Mouse (Mus musculus): ENCODE measurements at regions not wholly inside any gene's neighbourhood (a gene's known extent, or its start where the extent isn't known, plus 50 kb on each side); places are given as distances from the start of the nearest gene placed in this dataset.

DNA sequence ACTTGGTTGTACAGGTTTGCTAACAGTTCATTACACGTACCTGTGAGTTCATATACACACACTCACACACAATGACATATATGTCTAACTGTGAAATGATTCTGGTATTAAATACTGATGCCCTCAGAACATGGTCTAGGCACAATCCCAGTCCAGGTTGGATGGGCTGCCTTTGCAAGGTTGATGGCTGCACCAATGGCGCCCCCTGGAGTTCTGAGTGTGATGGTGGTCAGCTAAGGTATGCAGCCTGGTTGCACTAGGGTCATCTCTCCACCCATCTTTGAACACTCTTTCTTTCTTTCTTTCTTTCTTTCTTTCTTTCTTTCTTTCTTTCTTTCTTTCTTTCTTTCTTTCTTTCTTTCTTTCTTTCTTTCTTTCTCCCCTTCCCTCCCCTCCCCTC, 67.8 kb upstream of the Mycn start:
- Histone ChIP-seq H3K9me3 (ENCODE audit: low read length) (peaks cover 36% of the 10 kb centered on the region), H3K4me3 (replicated peaks; ENCODE audit: low read length) (no peak overlapping the region), H3K36me3 (ENCODE audit: insufficient read depth, low read length) (no peaks in the 10 kb centered on the region), H3K4me1 (replicated peaks; ENCODE audit: low read depth, low read length) (peaks cover 26% of the 10 kb centered on the region), H3K27me3 (ENCODE audit: insufficient read depth, low read length) (no peaks in the 10 kb centered on the region)
- TF ChIP-seq NANOG (IDR thresholded peaks at IDR 0.05; ENCODE audit: borderline replicate concordance, low read length) (no peak), CTCF (conservative IDR thresholded peaks at IDR 0.05; ENCODE audit: low read length) (peak; percentile 49), POU5F1 (IDR thresholded peaks at IDR 0.05; ENCODE audit: borderline replicate concordance, low read length) (no peak)

- no peaks in the 10 kb centered on the region for H3K27me3 ChIP-seq (ENCODE audit: insufficient read depth, low read length)
- TF ChIP-seq NANOG (IDR thresholded peaks at IDR 0.05; ENCODE audit: borderline replicate concordance, low read length), result no peak
- no peak for TF ChIP-seq CTCF (conservative IDR thresholded peaks at IDR 0.05; ENCODE audit: low read length)
- TF ChIP-seq POU5F1 (IDR thresholded peaks at IDR 0.05; ENCODE audit: borderline replicate concordance, low read length), result no peak
- no peak overlapping the region for H3K4me3 ChIP-seq (replicated peaks; ENCODE audit: low read length)
- H3K36me3 ChIP-seq (ENCODE audit: insufficient read depth, low read length), result no peaks in the 10 kb centered on the region
- peaks cover 34% of the 10 kb centered on the region for H3K4me1 ChIP-seq (replicated peaks; ENCODE audit: low read depth, low read length)
- H3K9me3 ChIP-seq (ENCODE audit: low read length), result no peaks in the 10 kb centered on the region
Measured at GRCm38 (mm10) chr12:13002703-13003102, 61.0 kb upstream of the Mycn start.

DNA sequence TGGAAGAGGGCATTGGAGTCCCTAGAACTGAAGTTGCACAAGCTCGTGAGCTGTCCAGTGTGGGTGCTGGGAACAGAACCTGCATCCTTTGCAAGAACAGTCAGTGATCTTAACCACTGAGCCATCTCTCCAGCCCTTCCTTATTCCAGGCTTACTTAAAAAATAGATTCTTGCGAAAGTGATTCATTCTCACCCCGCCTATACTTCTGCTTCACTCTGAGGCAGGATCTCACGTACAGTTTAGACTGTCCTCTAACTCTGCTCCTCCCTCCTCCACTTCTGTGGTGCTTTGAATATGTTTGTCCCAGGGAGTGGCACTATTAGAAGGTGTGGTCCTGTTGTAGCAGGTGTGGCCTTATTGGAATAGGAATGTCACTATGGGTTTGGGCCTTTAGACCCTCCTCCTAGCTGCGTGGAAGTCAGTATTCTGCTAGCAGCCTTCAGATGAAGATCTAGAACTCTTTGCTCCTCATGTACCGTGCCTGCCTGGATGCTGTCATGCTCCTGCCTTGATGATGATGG, 60.4 kb upstream of the Mycn start:
- Histone ChIP-seq H3K4me1 (replicated peaks; ENCODE audit: low read depth, low read length) (peaks cover 31% of the 10 kb centered on the region), H3K9me3 (ENCODE audit: low read length) (no peaks in the 10 kb centered on the region), H3K36me3 (ENCODE audit: insufficient read depth, low read length) (no peaks in the 10 kb centered on the region), H3K4me3 (replicated peaks; ENCODE audit: low read length) (no peak overlapping the region), H3K27me3 (ENCODE audit: insufficient read depth, low read length) (no peaks in the 10 kb centered on the region)
- no peak for TF ChIP-seq CTCF (conservative IDR thresholded peaks at IDR 0.05; ENCODE audit: low read length)
- no peak for TF ChIP-seq POU5F1 (IDR thresholded peaks at IDR 0.05; ENCODE audit: borderline replicate concordance, low read length)
- TF ChIP-seq NANOG (IDR thresholded peaks at IDR 0.05; ENCODE audit: borderline replicate concordance, low read length), result no peak

- Histone ChIP-seq H3K4me1 (replicated peaks; ENCODE audit: low read depth, low read length) (peaks cover 34% of the 10 kb centered on the region), H3K9me3 (ENCODE audit: low read length) (no peaks in the 10 kb centered on the region), H3K4me3 (replicated peaks; ENCODE audit: low read length) (no peak overlapping the region), H3K27me3 (ENCODE audit: insufficient read depth, low read length) (peaks cover 29% of the 10 kb centered on the region), H3K36me3 (ENCODE audit: insufficient read depth, low read length) (no peaks in the 10 kb centered on the region)
- TF ChIP-seq NANOG (IDR thresholded peaks at IDR 0.05; ENCODE audit: borderline replicate concordance, low read length) (no peak), POU5F1 (IDR thresholded peaks at IDR 0.05; ENCODE audit: borderline replicate concordance, low read length) (no peak), CTCF (conservative IDR thresholded peaks at IDR 0.05; ENCODE audit: low read length) (no peak)
Measured at GRCm38 (mm10) chr12:12995974-12996361, 54.3 kb upstream of the Mycn start.

DNA sequence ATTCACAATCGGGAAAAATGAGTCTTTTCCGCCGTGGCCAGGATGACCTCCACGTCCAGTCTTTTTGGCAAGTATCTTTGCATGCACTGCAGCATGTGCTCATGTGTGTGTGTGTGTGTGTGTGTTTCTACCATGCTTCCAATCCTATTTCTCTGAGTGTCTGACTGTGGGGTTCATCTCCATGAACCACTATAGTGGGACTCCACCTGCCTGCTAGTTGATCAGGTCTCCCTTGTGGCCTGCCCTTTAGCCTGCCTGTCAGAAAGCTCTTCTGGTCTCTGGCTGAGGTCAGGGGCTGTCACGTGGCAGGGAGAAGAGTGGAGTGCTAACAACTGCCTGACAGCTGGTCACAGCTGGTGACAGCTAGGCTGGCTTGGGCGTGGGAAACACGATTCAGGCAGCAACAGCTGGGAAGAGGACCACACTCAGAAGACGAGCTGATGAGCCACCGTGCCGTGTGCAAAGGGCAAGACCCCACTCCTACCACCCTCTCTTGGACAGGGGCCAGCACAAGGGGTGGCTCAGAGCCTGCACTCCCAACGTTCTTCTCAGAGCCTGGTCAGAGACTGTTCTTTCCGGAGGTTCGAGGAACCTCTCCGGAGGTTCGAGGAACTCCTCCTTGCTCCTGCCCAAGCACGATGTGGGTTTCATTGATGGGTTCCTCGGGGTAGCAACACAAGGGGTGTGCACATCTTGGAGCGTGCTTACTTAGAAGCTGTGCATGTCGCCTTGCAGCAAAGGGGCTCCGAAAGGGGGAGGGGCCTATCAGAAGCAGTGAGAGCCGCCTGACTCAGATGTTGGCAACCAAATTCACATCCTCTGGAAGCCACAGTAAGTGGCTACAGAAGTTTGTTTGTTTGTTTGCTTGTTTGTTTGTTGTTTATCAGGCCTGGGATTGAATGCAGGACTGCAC, 53.6 kb upstream of the Mycn start:
- TF ChIP-seq POU5F1 (IDR thresholded peaks at IDR 0.05; ENCODE audit: borderline replicate concordance, low read length) (no peak), CTCF (conservative IDR thresholded peaks at IDR 0.05; ENCODE audit: low read length) (no peak)
- Histone ChIP-seq H3K4me1 (replicated peaks; ENCODE audit: low read depth, low read length) (peaks cover 34% of the 10 kb centered on the region), H3K9me3 (ENCODE audit: low read length) (no peaks in the 10 kb centered on the region), H3K27me3 (ENCODE audit: insufficient read depth, low read length) (peaks cover 29% of the 10 kb centered on the region), H3K36me3 (ENCODE audit: insufficient read depth, low read length) (no peaks in the 10 kb centered on the region), H3K4me3 (replicated peaks; ENCODE audit: low read length) (peak overlapping the region; percentile 26; the same call in 1 of the 2 replicates)

DNA sequence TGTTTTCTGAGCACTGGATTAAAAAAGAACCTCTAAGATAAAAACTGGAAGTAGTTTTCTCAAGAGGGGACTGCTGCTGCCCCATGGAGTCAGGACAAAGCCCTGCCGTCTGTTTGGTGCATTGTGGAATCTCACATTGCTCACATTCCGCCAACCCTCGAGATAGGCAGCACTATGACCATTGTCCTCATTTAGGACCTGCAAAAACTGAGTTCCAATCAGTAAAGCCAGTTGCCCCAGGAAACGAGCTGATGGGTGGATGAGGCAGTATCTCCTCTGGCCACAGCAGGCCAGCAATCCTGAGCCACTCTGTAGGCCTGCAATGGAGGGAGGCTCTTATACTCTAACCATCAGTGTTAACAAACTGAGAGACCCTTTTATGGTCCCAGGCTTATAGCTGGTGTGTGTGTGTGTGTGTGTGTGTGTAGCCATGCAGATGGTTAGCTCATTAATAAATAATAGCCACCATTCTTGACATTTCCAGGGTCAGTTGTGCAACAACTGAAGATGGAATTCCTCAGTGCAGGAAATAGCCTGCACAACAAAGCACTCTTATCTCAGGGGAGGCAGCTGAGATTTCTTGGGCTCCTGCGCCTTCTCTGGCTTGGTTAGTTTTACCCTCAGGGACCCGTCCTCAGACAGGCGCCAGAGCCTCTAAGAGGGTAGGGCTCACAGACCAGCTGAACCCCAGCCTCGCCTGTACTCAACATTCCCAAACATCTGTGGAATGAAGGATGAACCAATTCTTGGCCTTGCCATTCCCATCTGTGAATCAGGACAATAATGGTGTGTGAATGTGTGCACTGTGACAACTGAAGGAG, 52.4 kb upstream of the Mycn start:
- TF ChIP-seq CTCF (conservative IDR thresholded peaks at IDR 0.05; ENCODE audit: low read length), result no peak
- no peak for TF ChIP-seq NANOG (IDR thresholded peaks at IDR 0.05; ENCODE audit: borderline replicate concordance, low read length)
- no peak for TF ChIP-seq POU5F1 (IDR thresholded peaks at IDR 0.05; ENCODE audit: borderline replicate concordance, low read length)
- H3K4me3 ChIP-seq (replicated peaks; ENCODE audit: low read length), result no peak overlapping the region
- H3K27me3 ChIP-seq (ENCODE audit: insufficient read depth, low read length), result peaks cover 37% of the 10 kb centered on the region
- H3K36me3 ChIP-seq (ENCODE audit: insufficient read depth, low read length), result no peaks in the 10 kb centered on the region
- no peaks in the 10 kb centered on the region for H3K9me3 ChIP-seq (ENCODE audit: low read length)
- peaks cover 34% of the 10 kb centered on the region for H3K4me1 ChIP-seq (replicated peaks; ENCODE audit: low read depth, low read length)
